Mouse (Mus musculus): ENCODE results near the gene Tet3.

GRCm38 (mm10) chr6:83405511-83406064 lies 53.3 kb downstream of the Tet3 start:
- TF ChIP-seq CTCF (IDR thresholded peaks at IDR 0.05; ENCODE audit: borderline replicate concordance, control insufficient read depth, extremely low read depth, insufficient read depth, low read length, poor library complexity) (no peak), POLR2A (IDR thresholded peaks at IDR 0.05; ENCODE audit: control insufficient read depth, extremely low read depth, insufficient read depth, low read length, poor library complexity) (no peak)

Data from thymus, adult 2 months (tissue).